Mouse (Mus musculus) kidney, postnatal 10 days (tissue): Measurements from ENCODE around the gene Abcf3.
A peak's percentile ranks its signal among the peaks of the same experiment; 100 is the strongest.

Experiments used
- DNase-seq: peaks from one replicate; pipeline ENCODE4 v3.0.0; 2021; ENCODE audit warnings: mixed read lengths

The Abcf3 gene

GRCm38 (mm10) chr16:20548096-20548948 is at the start of gene Abcf3:
Abcf3 (plus strand) TSS chr16:20548577.
- peak; percentile 99 for DNase-seq

GRCm38 (mm10) chr16:20498677-20499475 is 49.5 kb upstream of the Abcf3 start, which contains the start of gene Eif2b5:
Eif2b5 (plus strand) TSS chr16:20498817.
- DNase-seq = peak; percentile 95

GRCm38 (mm10) chr16:20506000-20506399 is 42.4 kb upstream of the Abcf3 start:
- no peak for DNase-seq

- peak; percentile 70 for DNase-seq
Measured at GRCm38 (mm10) chr16:20509349-20509748, 39.0 kb upstream of the Abcf3 start.

- DNase-seq = no peak
Measured at GRCm38 (mm10) chr16:20511277-20511847, 37.0 kb upstream of the Abcf3 start.

GRCm38 (mm10) chr16:20516032-20516431 is 32.3 kb upstream of the Abcf3 start:
- no peak for DNase-seq

- peak; percentile 97 for DNase-seq
Measured at GRCm38 (mm10) chr16:20516726-20517201, 31.6 kb upstream of the Abcf3 start, which contains the start of gene Dvl3. Dvl3 (plus strand) TSS chr16:20516982.

- no peak for DNase-seq
Measured at GRCm38 (mm10) chr16:20517216-20517615, 31.2 kb upstream of the Abcf3 start.

- peak; percentile 77 for DNase-seq
Measured at GRCm38 (mm10) chr16:20517701-20518374, 30.5 kb upstream of the Abcf3 start.

- DNase-seq = no peak
Measured at GRCm38 (mm10) chr16:20523886-20524285, 24.5 kb upstream of the Abcf3 start.

- no peak for DNase-seq
Measured at GRCm38 (mm10) chr16:20528779-20529178, 19.6 kb upstream of the Abcf3 start.

- no peak for DNase-seq
Measured at GRCm38 (mm10) chr16:20529375-20529774, 19.0 kb upstream of the Abcf3 start.

- no peak for DNase-seq
Measured at GRCm38 (mm10) chr16:20530941-20531340, 17.4 kb upstream of the Abcf3 start.

- no peak for DNase-seq
Measured at GRCm38 (mm10) chr16:20534617-20535295, 13.6 kb upstream of the Abcf3 start.

- peak; percentile 95 for DNase-seq
Measured at GRCm38 (mm10) chr16:20535296-20536080, 12.9 kb upstream of the Abcf3 start, which contains the start of gene Ap2m1. Ap2m1 (plus strand) TSS chr16:20535478.

GRCm38 (mm10) chr16:20536081-20536665 is 12.2 kb upstream of the Abcf3 start:
- no peak for DNase-seq

GRCm38 (mm10) chr16:20537071-20537471 is 11.3 kb upstream of the Abcf3 start:
- DNase-seq = peak; percentile 74

GRCm38 (mm10) chr16:20537601-20538320 is 10.6 kb upstream of the Abcf3 start:
- no peak for DNase-seq

- DNase-seq = no peak
Measured at GRCm38 (mm10) chr16:20539649-20540048, 8.7 kb upstream of the Abcf3 start.

- no peak for DNase-seq
Measured at GRCm38 (mm10) chr16:20540438-20540837, 7.9 kb upstream of the Abcf3 start.
